Mouse (Mus musculus) stomach, postnatal 0 days (tissue): ENCODE results near the gene Akt3.

ENCODE experiments used
- CTCF ChIP-seq: IDR thresholded peaks from 2 replicates; pipeline ENCODE4 v1.5.1; 2016; ENCODE audit warnings: antibody characterized with exemption, low read depth, mild to moderate bottlenecking, moderate library complexity
- EP300 ChIP-seq: optimal IDR thresholded peaks from 2 replicates; pipeline ENCODE3; 2016; ENCODE audit warnings: antibody characterized with exemption

DNA sequence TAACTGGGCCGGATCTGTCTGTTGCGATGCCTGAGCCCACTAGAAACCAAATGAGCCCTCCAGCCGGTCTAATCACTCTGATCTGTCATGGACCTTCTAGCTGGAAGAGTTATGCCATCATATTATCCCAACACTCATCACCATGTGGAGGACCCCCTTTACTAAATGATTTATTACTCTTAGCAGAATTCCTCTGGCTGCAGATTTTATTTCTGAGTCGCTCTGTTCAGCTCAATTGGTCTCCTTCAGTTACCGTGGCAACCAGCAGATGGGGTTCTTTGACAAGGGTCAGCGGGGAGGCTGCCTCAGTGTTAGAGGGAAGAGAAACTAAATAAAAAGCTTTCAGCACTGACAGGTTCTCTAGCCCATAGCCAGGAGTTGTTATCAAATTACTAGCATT is 259.0 kb downstream of the Akt3 start:
- TF ChIP-seq CTCF = peak; percentile 51
- TF ChIP-seq EP300 = no peak
